Mouse (Mus musculus) hindbrain, embryonic 14.5 days (tissue): ENCODE measurements around the gene Hlf. TPM values are rescaled to one million over a fixed set of nuclear protein-coding genes. Genes with fewer than 3 reads are reported as not detected.

Source experiments
- ATAC-seq: fragments of 200-750 bp; cut with Nextera tagmentation; 2 replicates; pipeline ENCODE4 v1.8.0; 2017; ENCODE audit warnings: moderate number of reproducible peaks, mild to moderate bottlenecking, moderate TSS enrichment, moderate library complexity; ENCODE audit not compliant: low FRiP score
- DNase-seq: peaks from one replicate; pipeline ENCODE4 v3.0.0-alpha.2; 2015; ENCODE audit warnings: low spot score
- H3K27ac ChIP-seq: fragments of 300-500 bp; sonication (generic); 2 replicates; pipeline ENCODE4 v1.5.1; 2014; ENCODE audit warnings: mild to moderate bottlenecking, moderate library complexity
- H3K27me3 ChIP-seq: fragments of 300-500 bp; sonication (generic); 2 replicates; pipeline ENCODE4 v1.6.1; 2014; ENCODE audit warnings: mild to moderate bottlenecking, low read length, mixed read lengths; ENCODE audit not compliant: control insufficient read depth, insufficient read depth
- H3K36me3 ChIP-seq: fragments of 300-500 bp; sonication (generic); replicated peaks from 2 replicates; pipeline ENCODE4 v1.6.1; 2014; ENCODE audit not compliant: control insufficient read depth, insufficient read depth
- H3K4me1 ChIP-seq: fragments of 300-500 bp; sonication (generic); replicated peaks from 2 replicates; pipeline ENCODE4 v1.6.1; 2014; ENCODE audit warnings: antibody characterized with exemption, low read length, mixed read lengths; ENCODE audit not compliant: control insufficient read depth, insufficient read depth
- H3K4me2 ChIP-seq: fragments of 300-500 bp; sonication (generic); replicated peaks from 2 replicates; pipeline ENCODE4 v1.6.1; 2014; ENCODE audit warnings: mild to moderate bottlenecking, moderate library complexity
- H3K4me3 ChIP-seq: fragments of 300-500 bp; sonication (generic); replicated peaks from 2 replicates; pipeline ENCODE4 v1.5.1; 2014; ENCODE audit warnings: mild to moderate bottlenecking, low read length
- H3K9ac ChIP-seq: fragments of 300-500 bp; sonication (generic); 2 replicates; pipeline ENCODE4 v1.6.1; 2014
- H3K9me3 ChIP-seq: fragments of 300-500 bp; sonication (generic); 2 replicates; pipeline ENCODE4 v1.6.1; 2016; ENCODE audit warnings: low read length; ENCODE audit not compliant: control insufficient read depth
- WGBS: fragments of 180-500 bp; shearing (Covaris S2); extraction: QIAGEN DNeasy Blood & Tissue Kit; methylation state at CpG from one replicate; pipeline ENCODE4 v1.1.7; 2014; 5-methylcytosine and 5-hydroxymethylcytosine counted together
- polyA plus RNA-seq: library from polyadenylated mRNA; unstranded; fragments of >200 nt; fragmentation: Nextera tagmentation; extraction: Ambion mirVana; gene quantifications from 2 replicates; pipeline ENCODE4 v1.2.1, GENCODE M21; 2014

Hlf gene
- polyA plus RNA-seq, 1 experiment from 2014 or later: 3.6 TPM

DNA sequence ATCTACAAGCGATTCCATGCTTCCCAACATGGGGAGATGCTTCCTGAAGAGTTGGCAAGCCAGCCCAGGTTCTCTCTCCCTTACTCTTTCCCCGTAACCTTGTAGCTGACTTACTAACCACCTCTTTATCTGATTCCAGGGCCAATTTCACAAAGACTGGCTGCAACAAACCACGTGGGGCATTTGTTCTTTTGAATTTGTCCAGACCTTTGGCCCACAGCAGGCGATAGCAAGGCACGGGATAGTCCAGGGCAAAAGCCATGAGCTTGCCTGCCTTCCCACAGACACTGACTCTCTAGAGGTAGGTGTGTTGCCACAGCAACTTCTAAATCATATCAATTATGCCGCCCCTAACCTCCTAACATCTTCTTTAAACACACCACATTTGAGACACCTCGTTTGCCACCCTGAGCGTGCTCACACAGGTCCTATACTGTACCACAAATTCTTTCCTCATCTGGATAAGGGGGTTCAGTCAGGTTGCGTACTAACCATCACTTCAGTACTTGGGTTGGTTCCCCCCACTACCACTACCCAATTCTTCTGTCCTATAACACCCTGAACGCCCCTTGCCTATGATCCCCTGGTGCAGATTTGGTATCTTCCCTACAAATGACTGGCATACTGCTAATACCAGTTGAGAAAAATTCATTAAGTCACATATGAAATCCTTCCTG is 26.7 kb downstream of the Hlf start:
- Histone ChIP-seq H3K4me1 (peaks cover under 1% of the 10 kb centered on the region; the same call in 1 of the 2 replicates), H3K36me3 (no peaks in the 10 kb centered on the region), H3K9ac (no peak overlapping the region), H3K27me3 (no peaks in the 10 kb centered on the region), H3K27ac (no peak overlapping the region), H3K4me3 (no peak overlapping the region), H3K9me3 (no peaks in the 10 kb centered on the region), H3K4me2 (no peak overlapping the region)
- 74% methylated on average over 10 of the region's 10 CpGs for WGBS
- DNase-seq: no peak
- no peak for ATAC-seq

DNA sequence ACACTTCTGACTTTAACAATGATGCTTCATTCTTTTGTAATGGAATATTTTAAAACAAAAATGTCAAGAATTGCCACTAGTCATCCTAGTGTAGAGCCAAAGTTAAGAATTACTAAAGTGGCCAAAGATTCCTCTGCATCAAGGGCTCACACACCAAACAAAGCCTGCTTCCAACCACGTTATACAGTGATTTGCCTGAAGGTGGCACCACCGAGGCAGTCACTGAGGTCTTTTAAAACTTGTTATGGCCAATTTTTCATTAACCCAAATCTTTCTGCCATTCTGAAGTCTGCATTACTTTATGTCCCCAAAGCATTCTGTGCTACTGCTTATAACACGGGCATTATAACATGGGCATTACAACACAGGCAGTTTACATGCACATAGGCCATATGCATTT is 27.3 kb downstream of the Hlf start:
- WGBS: 45% methylated on average over 3 of the region's 3 CpGs
- Histone ChIP-seq H3K9me3 (no peaks in the 10 kb centered on the region), H3K4me1 (no peaks in the 10 kb centered on the region; the same call in 1 of the 2 replicates), H3K27ac (no peak overlapping the region), H3K4me3 (no peak overlapping the region), H3K27me3 (no peaks in the 10 kb centered on the region), H3K9ac (no peak overlapping the region), H3K4me2 (no peak overlapping the region), H3K36me3 (no peaks in the 10 kb centered on the region)
- DNase-seq (no peak), ATAC-seq (no peak)

DNA sequence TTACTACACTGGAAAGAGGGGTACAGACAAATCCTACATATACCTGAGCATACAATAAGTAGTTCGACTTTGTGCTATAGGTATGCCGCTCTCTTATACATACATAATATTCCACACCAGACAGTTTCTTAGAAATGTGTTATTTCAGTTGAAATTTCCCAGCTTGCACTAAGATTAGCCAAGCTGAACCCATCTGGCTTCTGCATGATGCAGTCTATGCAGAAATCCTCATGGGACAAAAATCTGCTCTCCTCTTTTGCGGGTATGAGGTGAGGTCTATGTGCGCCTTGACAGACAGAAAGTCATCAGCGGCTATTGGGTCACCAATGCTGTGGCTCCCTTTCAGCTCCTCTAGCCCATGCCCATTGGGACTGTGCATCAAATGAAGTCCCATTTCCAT is 30.2 kb downstream of the Hlf start:
- Histone ChIP-seq H3K9me3 (no peaks in the 10 kb centered on the region), H3K4me3 (no peak overlapping the region), H3K36me3 (no peaks in the 10 kb centered on the region), H3K4me1 (peaks cover 12% of the 10 kb centered on the region), H3K27ac (no peak overlapping the region), H3K27me3 (no peaks in the 10 kb centered on the region), H3K4me2 (no peak overlapping the region), H3K9ac (no peak overlapping the region)
- WGBS: 91% methylated on average over 5 of the region's 5 CpGs
- ATAC-seq (no peak), DNase-seq (no peak)

DNA sequence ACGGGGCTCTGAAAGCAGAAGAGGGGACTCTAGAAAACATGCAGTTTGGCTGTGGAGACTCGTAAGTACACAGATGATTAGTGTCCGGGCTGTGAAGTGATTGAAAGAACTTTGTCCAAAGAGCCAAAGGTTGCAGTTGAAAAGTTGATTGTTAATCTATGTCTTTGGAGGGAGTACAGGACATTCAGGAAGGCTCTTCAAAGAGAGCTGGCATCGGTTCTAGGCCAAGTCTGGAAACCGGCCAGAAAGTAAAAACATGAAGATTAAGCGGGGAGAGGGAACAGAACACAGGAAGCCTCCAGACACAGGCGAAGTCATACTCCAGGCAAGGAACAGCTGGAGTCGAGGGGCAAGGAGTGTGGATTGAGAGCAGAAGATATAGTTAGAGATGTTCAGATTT is 32.6 kb downstream of the Hlf start:
- H3K4me3 ChIP-seq: no peak overlapping the region
- H3K27ac ChIP-seq: no peak overlapping the region
- no peaks in the 10 kb centered on the region for H3K27me3 ChIP-seq
- H3K9me3 ChIP-seq: no peaks in the 10 kb centered on the region
- ATAC-seq: no peak
- H3K4me2 ChIP-seq: no peak overlapping the region
- no peaks in the 10 kb centered on the region for H3K36me3 ChIP-seq
- no peak for DNase-seq
- no peak overlapping the region for H3K9ac ChIP-seq
- H3K4me1 ChIP-seq: peaks cover 16% of the 10 kb centered on the region
- whole genome bisulfite sequencing: 77% methylated on average over 8 of the region's 8 CpGs

DNA sequence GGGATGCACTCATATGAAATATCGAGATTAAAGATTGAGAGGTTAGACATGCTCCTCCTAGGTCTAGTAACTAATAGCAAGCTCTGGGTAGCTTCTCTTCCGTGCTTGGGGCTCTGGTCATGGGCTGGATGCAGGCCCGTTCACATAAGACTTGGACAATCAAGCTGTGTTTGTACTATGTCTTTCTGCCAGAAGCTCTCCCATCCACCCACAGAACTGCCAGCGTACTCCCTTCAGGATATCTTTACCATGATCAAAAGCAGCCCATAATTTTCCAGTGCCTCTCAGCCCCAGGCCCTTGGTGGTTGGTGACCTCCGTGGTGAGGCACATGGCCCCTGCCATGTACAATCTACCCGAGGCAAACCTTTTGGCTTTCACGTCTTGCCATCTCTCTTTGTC is 33.3 kb downstream of the Hlf start:
- H3K4me2 ChIP-seq: no peak overlapping the region
- peaks cover 16% of the 10 kb centered on the region for H3K4me1 ChIP-seq
- no peak for DNase-seq
- no peak overlapping the region for H3K27ac ChIP-seq
- H3K4me3 ChIP-seq: no peak overlapping the region
- ATAC-seq: no peak
- WGBS: 91% methylated on average over 7 of the region's 7 CpGs
- H3K27me3 ChIP-seq: no peaks in the 10 kb centered on the region
- no peaks in the 10 kb centered on the region for H3K36me3 ChIP-seq
- no peaks in the 10 kb centered on the region for H3K9me3 ChIP-seq
- no peak overlapping the region for H3K9ac ChIP-seq

DNA sequence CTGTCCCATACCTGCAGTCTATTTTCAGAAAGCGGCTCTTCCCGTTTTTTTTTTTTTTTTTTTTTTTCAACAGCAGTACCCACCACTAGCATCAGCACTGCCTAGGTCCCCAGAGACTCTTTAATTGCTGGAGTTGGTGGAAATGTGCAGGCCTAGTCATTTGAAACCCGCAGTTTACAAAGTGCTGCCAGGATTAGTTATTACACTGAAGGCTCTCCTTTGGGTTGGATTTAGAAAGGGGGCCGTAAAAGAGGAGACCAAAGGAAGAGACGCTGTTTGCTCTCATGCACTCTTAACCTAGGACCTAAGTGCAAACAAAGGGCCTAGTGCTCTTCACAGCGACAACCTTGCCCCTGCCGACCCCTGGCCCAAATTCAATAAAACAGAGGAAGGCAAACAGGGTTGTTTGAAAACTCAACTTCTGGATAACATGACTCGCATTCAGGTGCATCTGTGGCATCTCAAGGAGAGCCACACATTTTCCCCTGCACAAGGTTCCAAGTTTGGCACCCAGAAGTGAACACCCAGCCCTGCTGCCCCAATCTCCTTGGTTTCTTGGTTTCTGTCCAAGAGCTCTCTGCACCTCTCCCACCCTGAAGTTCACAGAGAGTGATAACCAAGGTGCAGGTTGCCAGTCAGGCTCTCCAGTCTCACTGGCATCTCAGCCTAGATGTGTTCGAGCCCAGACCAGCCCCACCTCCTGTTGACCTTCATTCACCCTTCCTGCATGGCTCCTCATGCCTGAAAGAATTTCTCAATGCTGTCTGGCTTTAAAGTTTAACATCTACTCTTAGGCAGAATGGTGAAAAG is 34.0 kb downstream of the Hlf start:
- DNase-seq (no peak), ATAC-seq (no peak)
- Histone ChIP-seq H3K4me2 (no peak overlapping the region), H3K27ac (no peak overlapping the region), H3K9me3 (no peaks in the 10 kb centered on the region), H3K4me3 (no peak overlapping the region), H3K36me3 (no peaks in the 10 kb centered on the region), H3K27me3 (no peaks in the 10 kb centered on the region), H3K9ac (no peak overlapping the region), H3K4me1 (peaks cover 16% of the 10 kb centered on the region)
- 28% methylated on average over 9 of the region's 9 CpGs for WGBS

DNA sequence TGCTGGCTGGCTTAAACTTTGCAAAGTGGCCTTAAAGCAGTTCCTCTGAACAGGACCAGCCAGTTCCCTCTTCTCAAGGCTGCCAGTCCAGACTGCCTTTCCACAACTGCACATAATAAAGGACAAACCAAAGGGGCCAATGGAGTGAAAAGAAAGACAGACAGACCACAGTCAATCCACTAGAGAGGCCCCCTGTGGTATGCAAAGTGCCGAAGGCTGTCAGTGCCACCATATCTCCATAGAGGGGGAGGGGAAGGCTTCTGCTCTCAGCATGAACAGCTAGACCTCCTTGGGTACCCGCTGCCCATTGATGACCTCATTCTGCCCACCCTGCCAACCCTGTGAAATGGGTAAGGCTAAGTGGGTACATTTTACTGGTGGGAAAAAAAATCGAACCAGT is 34.7 kb downstream of the Hlf start:
- H3K4me3 ChIP-seq: no peak overlapping the region
- ATAC-seq: no peak
- 19% methylated on average over 3 of the region's 3 CpGs for WGBS

DNA sequence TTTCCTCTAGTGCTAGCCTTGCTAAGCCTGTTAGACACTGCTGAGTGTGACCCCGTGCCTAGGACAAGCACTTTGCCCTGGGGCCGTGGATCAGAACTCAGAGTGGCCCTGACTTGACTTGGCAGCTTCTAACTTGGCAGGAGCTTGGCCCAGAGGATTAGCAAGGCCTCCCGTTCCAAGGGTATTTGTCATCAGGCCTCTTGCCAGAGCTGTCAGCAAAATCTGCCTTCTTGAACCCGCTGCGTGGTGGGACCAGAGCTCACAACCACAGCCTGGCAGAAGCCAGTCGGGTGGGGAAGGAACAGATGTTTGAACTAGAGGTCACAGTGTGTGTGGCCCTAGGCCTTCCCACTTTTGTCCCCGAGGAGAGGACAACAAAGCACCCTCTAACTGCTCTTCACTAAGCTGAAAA is 35.4 kb downstream of the Hlf start:
- no peak overlapping the region for H3K4me2 ChIP-seq
- WGBS: 37% methylated on average over 7 of the region's 7 CpGs
- H3K9ac ChIP-seq: no peak overlapping the region
- H3K27ac ChIP-seq: no peak overlapping the region
- no peaks in the 10 kb centered on the region for H3K27me3 ChIP-seq
- peaks cover 16% of the 10 kb centered on the region for H3K4me1 ChIP-seq
- DNase-seq: no peak
- ATAC-seq: no peak
- no peaks in the 10 kb centered on the region for H3K9me3 ChIP-seq
- H3K36me3 ChIP-seq: no peaks in the 10 kb centered on the region
- no peak overlapping the region for H3K4me3 ChIP-seq

More for the DNA sequence above, 34.7 kb downstream of the Hlf start:
- Histone ChIP-seq H3K9me3 (no peaks in the 10 kb centered on the region), H3K36me3 (no peaks in the 10 kb centered on the region), H3K27me3 (no peaks in the 10 kb centered on the region), H3K27ac (no peak overlapping the region), H3K9ac (no peak overlapping the region), H3K4me2 (no peak overlapping the region), H3K4me1 (peaks cover 16% of the 10 kb centered on the region)
- no peak for DNase-seq

DNA sequence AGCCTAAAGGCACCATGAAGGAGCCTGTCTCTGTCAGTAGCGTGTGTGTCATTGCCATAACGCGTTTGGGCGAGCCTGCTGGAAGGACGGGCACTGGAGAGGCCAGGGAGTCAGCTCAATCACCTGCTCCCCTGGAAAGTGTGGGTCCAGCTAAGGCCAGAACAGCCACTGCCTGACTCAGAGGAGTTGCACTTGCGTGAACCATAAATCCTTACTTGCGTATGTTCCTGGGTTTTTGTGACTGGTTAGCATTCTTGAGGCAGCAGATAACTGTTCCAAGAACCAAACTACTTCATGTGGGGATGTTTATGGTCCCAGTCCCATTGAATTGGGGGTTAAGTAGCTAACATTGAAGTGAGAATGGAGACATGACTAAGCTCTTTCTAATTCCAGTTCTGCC is 38.0 kb downstream of the Hlf start:
- 93% methylated on average over 7 of the region's 7 CpGs for WGBS
- ATAC-seq (no peak), DNase-seq (no peak)
- Histone ChIP-seq H3K4me1 (peaks cover 19% of the 10 kb centered on the region), H3K27me3 (no peaks in the 10 kb centered on the region), H3K4me3 (no peak overlapping the region), H3K9ac (no peak overlapping the region), H3K4me2 (no peak overlapping the region), H3K27ac (no peak overlapping the region), H3K36me3 (no peaks in the 10 kb centered on the region), H3K9me3 (no peaks in the 10 kb centered on the region)
